Mouse (Mus musculus) ES-Bruce4 (cell line): ENCODE data around the gene Pmvk.

Experiments
- CTCF ChIP-seq: IDR thresholded peaks from one replicate; pipeline ENCODE4 v1.8.1; 2011; ENCODE audit warnings: low read depth, low read length
- EP300 ChIP-seq: IDR thresholded peaks from 2 replicates; pipeline ENCODE4 v1.6.1; 2011; ENCODE audit warnings: low read depth, low read length; ENCODE audit not compliant: insufficient read depth
- POLR2A ChIP-seq: IDR thresholded peaks from one replicate; pipeline ENCODE4 v1.8.1; 2011; ENCODE audit warnings: low read length; ENCODE audit not compliant: insufficient read depth

DNA sequence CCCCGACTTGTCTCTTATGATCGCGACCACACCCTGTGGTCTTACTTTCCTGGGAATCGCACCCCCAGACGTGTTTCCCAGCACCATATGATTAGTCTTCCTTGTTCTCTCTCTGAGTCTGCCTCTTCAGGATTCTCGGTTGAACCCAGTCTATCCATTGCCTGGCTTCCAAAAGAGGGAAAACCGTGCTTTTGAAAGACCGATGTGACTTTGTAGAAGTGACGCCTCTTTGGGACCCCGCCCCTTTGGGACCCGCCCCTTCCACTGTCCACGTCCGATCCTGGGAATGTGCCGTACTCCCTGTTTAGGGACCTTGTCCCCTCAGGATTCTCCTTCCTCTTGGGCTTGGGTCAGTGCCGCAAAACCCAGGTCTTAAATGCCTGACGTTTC, 35.5 kb upstream of the Pmvk start:
- no peak for TF ChIP-seq CTCF
- no peak for TF ChIP-seq POLR2A
- TF ChIP-seq EP300 = no peak
